Mouse (Mus musculus): ENCODE results near the gene Kcnh2.

GRCm38 (mm10) chr5:24343977-24344436, 7.4 kb downstream of the Kcnh2 start:
- TF ChIP-seq POLR2A (IDR thresholded peaks at IDR 0.05; ENCODE audit: insufficient read depth, low read depth, low read length): no peak
- TF ChIP-seq CTCF (IDR thresholded peaks at IDR 0.05): no peak
